Mouse (Mus musculus): Measurements from ENCODE around the gene 6430628N08Rik.

Gene 6430628N08Rik

DNA sequence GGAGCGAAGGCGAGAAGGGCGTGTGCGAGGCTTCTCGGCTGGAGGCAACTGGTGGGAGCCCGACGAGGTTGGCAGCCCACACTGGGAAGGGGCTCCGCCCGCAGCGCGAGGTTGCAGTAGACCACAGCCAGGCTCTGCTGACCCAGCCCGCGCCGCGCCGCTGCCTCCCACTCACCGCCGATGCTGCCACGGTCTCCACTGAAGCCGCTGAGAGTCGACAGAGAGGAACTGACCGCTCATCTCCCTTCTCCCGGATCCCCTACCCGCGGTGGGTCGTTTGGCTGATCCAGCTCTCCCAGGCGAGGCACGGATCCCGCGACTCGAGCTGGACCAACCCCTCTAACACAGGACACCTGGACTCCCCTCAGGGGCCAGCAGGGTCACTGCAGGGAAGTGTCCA lies at the start of gene 6430628N08Rik:
6430628N08Rik (plus strand) TSS at position 113 of the 400 bp plus-strand sequence.
- DNase-seq: no peak

DNA sequence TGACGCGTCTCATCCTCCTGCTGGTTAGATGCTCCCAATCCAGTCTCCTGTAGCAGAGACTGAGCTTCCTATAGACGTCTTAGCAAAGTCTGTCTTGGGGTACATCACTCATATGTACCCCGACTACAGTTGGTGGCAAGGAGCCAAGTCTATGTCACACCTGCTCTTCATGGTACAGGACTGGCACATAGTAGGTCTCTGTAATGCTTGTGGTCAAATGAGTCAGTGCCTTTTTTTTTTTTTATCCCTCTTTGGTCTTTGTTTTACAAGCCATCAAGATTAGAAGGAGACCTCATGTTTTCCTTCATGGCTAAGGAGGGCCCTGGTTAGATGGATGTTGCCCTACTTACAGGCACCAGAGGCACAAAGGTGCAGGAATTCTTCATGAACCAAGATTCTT lies 49.6 kb upstream of the 6430628N08Rik start:
- DNase-seq: no peak

DNA sequence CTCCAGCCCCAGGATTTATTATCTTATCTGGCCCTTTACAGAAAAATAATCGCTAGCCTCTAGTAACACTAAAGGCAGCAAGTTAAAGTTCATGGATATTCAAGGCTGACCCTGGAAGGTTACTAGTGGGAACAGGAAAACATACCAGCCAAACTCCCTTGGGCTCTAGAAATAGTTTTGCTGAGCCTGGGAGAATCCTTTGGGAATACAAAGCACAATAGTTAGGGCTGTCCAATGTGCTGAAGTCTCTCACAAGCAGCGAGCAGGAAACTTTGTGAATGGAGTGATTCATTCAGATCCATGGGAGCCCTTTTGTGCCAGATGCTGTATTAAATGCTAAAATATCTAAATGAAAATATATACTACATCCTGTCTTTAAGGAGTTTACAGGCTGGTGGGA lies 43.8 kb upstream of the 6430628N08Rik start:
- DNase-seq: no peak

DNA sequence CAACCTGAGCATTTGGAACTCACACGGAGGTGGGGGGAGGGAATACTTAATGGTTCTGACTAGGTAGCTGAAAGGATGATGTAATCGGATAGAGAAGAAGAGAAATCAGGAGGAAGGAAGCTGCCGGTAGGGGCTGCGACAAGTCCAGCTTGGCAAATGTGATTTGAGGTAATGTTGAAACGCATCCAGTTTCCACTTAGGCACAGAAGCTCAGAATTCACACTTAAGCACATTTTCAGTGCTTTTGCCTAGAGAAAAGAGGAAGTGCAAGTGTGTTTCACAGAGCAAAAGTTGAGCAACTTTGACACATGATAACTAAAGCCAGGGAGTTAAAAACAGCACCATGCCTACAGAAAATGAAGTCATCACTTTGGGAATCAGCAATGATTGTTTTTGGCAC lies 43.1 kb upstream of the 6430628N08Rik start:
- peak; percentile 34 to 44 for DNase-seq

DNA sequence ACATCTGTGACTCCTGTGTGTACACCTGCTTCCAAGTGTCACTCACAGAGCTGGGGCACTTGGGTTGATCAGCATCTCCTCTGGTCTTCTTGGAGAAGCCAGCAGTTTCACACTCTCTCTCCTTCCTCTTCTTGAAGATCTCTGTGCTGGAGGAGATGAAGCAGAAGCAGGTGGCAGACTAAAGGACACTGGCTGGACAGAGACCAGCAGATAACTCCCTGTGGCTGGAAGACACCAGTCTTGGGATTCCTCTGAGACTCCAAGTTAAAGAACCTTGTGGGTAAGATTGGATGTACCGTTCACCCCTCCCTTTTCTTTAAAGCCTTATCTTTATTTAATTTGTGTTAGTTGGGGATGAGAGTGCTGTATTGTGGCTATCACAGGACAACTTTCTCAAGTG lies 42.4 kb upstream of the 6430628N08Rik start:
- no peak for DNase-seq

DNA sequence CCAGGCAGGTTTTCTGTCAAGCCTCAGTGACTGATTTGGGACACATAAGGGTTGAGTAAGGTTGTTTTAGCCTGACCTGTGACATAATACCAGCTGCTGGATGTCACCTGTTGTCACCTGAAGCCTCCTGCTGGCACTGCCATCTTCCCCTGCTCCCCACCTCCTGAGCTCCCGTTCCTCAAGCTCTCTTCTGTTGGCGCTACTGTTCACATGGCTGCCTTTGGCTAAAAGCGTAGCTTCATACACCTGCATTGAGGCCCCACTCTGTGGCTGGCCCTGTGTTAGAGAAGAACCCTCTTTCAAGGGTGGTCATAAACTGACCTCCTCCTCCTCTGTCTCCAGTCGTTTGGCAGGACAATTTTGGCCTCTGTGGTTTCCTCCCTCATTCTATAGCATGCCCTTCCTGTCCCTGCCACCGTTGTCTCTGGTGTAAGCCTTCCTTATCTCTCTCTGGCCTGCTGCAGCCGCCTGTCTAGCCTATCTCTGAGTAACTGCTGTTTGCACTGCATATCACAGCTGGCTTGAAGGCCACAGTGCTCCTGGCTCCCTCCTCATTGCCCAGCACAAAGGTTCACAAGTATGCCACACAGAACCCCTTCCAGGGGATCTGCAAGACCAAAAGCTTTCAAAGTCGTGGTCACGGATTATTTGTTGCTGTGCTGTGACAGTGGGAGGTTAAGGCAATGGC lies 41.3 kb upstream of the 6430628N08Rik start:
- no peak for DNase-seq

DNA sequence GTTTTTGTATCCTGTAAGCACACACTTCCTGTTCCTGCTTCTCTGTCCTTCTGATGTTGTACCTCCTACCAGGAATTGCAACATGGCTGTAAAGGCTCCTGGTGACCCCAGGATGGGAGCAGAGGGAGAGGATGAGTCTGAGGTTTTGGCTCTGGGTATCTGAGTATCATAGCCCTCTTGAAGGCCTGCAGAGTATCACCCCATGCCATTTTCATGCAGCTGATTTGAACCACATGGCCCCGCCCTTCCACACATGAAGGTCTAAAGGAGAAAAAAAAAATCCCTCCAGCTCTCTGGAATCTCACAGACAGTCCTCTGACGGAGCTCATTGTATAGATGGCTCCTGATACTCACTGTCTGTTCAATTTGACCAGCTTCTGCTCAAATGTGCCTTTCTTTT lies 40.4 kb upstream of the 6430628N08Rik start:
- DNase-seq: peak in 1 of 2 experiments; percentile 26

DNA sequence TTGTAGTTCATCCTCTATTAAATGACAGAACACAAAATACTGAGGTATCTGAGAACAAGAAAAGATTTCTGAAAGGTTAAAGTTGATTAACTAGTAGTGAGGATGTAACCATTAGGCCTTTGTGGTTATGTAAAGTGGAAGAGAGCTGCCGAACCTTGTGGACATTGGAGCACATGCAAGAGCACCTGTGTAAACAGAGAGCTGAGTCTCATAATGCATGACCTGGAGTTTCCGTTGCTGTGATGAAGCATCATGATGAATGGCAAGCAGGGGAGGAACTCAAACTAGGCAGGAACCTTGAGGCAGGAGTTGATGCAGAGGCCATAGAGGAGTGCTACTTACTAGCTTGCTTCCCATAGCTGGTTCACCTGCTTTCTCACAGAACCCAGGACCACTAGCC lies 39.8 kb upstream of the 6430628N08Rik start:
- peak in 1 of 2 experiments; percentile 14 for DNase-seq

DNA sequence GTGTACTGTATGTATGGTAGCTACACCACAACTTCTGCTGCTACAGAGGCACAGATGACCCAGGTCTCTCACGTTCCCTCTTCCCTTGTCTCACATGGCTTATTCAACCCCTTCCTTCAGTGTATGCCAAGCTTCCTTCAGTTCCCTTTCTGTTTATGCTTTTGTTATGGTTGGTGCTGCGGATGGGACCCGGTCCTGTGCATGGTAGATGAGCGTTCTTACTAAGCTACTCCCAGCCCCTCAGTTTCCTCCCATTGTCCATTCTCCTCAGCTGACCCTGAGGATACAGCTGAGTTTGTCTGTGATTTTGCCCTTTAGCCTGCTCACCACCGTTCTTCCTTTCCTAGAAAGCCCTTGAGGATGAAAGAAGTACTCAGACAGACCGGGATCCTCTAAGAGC lies 38.9 kb upstream of the 6430628N08Rik start:
- peak in 1 of 2 experiments; percentile 46 for DNase-seq

DNA sequence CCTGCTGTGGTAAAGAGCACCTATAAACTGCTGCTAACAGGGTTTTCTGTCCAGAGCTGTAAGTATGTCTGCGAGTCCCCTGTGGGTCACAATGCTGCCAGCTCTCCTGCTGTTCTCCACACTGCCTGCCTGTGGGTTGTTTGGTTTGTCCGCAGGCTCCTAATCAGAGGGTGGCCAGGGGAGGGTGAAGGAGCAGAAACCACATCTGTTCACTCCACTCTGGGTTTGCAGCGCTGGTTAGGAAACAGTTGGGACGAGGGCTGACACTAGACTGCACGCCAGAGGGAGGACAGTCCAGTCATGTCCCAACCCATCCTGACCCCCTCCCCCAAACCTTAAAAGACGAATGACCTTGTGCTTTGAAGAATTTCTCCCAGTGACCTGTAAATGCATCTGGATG lies 35.4 kb upstream of the 6430628N08Rik start:
- DNase-seq: no peak

DNA sequence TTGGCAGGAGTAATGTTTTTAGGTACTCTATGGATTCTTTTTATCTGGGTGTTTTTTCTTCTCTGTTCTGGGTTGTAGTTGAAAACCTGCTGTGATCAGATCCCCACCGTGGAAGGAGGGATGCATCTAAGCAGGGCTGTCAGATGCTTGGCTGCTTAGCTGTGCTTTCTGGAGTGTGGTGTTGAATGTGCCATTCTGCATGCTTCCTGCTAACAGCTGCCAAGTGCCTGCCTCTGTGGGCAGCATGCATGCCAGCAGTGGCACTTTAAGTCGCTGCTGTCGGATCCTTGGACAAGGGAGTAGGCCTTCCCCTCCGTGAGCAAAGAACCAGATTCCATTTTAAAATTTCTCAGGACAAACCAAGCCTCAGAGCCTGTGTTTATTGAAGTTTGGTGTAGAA lies 34.9 kb upstream of the 6430628N08Rik start:
- DNase-seq: no peak

DNA sequence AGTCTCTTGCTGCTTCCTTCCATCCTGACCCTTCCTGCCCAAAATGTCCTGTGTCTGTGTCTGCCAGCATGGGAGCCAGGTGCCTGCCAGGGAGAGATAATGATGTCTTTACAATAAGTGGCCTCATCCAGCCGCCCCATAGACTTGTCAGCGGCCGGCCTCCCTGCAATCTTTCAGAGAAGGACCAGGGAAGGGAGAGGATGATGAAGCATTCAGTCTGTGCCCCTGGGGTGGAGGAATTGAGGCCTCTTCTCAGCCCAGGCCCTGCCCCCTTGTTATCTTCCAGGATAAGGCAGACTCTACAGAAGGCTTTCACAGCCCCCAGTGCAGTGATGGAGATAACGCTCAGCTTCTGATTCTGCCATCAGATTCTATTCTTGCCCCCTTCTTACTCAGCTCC lies 34.2 kb upstream of the 6430628N08Rik start:
- DNase-seq: no peak

DNA sequence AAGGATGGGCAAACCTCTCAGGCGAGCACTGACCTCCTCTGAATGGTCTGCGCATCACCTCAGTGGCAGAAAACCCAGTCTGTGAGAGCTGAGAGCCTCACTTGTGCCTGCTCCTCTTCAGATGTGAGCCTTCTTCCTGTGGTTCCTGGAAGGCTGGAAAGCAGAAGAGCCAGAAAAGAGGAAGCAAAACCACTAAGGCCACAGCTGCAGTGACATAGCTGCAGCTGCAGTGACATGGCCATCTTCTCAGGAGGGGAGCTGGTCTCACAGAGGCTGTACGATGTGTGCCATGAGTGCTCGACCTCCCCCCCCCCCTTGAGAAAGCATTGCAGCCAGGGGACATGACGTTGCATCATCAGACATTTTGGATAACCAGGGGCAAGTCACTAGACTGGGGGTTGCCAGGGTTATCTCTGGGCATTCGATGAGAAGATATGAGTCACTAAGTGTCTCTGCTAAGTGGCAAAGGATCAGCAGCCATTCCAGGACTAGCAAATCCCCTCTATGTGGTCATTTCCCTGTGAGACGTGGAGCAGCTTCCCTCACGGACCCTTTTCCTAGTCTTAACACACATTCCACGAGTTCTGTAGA lies 33.1 kb upstream of the 6430628N08Rik start:
- peak; percentile 17 to 30 for DNase-seq

DNA sequence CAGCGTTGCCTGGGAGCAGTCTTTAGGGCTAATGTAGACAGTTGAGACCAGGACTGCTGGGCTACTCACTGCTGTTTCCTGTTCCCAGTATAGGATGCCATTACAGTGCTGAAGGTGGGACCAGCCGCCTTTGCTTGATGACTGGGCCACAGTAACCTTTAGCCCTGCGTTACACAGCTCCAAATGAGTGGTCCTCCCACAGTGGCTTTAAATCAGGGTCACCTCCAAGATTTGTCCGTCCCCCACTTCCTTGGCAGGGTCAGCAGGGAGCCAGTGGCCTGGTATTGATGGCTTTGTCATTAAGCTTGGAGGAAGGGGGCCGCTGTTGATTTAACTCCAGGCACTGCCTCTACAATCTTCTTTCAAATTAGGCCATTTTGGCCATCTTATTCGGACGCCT lies 27.1 kb upstream of the 6430628N08Rik start:
- no peak for DNase-seq

DNA sequence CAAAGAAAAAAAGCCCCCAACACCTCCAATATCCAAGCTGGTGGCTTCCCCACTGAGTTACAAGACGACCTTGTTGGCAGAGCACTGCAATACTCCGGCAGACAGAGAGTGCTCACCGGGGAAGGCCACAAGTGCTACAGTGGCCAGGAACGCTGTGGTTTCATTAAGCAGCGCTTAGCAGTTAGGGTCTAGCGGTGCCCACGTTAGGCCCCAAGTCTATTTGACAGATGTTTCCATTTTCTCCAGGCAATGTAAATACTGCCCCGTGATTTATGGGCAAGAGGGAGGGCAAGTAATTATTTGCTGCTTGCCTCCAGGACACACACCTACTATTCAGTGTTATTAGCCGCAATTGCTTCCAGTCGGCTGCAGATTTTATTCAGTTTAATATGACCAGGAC lies 26.6 kb upstream of the 6430628N08Rik start:
- DNase-seq: no peak

DNA sequence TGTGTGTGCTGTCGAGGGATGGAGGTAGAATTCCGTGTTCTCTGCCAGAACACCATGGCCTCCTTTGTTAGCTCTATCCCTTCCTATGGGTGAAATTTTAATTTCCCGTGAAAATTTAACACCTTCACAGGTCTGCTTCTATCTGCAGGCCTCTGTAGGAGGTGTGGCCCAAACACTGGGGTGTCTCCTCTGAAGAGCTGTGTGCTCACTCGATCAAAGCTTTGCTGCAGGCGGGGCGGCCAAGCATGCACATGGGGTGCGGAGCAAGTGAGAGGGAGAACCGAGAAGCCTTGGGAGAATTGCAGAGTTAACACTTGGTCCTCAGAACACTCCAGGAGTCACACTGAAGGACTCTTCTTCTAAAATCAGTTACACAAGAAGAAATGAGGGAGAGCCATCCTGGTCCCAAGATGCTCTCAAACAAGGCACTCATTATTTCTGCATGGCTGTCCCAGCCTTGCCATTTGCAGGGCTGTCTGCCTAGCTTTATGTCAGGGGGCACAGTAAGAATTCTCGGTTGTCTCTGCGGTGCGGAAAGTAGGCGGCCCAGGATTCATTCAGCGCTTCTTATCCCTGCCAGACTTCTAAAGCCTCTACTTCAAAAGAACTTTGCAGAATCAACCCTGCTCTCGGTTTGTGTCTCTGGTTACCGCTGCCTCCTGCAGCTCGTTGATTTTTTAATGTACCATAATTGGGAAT lies 20.8 kb upstream of the 6430628N08Rik start:
- DNase-seq: no peak

DNA sequence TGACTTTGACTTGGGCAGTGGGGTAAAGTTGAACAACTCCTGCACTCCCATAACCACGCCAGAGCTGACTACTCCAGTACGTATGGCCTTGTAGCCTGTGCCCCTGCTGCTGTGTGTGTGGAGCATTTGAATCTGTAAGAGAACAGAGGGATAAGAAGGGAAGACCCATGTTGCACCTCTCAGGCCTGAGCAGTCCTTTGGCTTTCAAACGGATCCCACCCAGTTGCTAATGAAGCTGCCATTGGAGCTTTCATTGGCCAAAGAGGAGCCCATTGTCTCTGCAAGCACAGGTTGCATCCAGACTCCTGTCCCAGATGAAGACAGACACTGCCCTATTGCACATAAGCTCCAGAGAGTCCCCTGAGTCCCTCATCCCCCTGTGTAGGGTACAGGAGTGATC lies 17.2 kb upstream of the 6430628N08Rik start:
- DNase-seq: no peak

DNA sequence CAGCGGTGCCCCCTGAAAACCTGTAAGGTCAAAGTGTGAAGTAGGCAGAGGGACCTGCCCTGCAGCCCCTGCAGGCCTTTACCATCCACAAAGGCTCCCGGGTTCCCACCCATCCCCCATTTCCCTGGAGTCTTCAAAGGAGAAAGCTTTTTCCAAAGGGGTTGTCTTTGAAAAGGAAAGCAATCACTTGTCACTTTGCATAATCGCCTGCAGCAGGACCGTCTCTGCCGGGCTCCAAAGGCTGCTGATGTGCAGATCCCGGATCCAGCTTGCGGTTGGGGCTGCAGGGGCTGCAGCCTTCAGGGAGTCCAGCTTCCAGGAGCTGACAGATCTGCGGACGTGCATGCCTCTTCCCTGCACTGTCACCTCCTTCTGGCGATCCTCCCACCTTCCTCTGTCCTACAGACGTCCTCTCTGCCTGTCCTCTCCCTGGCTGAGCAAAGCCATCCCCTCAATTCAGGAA lies 12.2 kb upstream of the 6430628N08Rik start:
- DNase-seq: no peak

DNA sequence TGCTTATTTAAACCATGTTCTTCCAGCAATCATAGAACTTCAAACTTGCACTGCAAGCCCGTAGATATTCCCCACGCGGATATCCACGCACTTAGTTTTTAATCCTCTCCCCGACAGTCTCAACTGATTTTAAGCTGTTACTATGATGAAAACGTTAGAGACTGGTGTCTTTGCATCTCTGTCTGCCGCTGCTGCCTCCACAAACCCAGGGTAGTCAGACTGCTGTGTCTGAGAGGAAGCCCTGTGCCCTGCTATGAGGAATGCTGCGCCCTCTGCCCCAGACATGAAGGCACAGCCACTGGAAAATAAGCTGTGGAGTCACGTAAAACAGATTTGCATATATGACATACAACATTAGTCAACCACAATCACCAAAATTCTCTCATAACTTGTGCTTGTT lies 11.6 kb upstream of the 6430628N08Rik start:
- no peak for DNase-seq

DNA sequence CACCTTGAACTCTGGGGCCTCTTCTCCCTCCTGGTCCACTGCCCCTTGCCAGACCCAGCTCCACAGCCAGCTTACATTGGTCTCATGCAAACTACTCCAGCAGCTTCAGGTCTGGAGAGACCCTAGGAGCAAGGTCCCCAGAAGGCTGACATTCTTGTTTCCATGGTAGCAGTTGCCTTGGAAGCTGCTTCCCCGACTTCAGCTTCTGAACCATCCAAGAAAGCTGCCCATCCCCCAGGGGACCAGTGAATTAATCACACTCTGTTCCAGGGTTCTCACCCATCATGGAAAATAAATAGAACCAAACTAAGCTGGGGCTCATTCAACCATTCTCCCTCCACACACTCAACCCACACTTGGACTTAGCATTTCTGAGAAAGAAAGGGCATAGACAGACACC lies 9.3 kb upstream of the 6430628N08Rik start:
- no peak for DNase-seq

DNA sequence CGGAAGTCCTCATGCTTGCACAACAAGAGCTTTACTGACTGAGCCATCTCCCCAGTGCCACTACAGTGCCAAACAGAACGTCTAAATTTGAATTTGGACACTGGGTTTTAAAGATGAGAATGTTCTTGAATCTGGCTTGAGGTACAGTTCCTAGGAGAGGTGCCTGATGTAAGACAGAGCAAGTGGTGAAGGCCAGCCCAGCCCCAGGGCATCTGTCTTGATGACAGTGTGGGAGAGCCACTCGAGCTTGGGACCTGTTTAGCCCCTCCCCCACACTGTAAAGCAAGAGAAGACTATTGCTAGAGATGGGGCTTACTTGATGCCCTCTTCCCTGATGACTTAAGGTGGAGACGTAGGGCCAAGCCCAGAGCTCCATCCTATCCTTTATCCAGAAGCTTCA lies 8.3 kb upstream of the 6430628N08Rik start:
- DNase-seq: no peak

DNA sequence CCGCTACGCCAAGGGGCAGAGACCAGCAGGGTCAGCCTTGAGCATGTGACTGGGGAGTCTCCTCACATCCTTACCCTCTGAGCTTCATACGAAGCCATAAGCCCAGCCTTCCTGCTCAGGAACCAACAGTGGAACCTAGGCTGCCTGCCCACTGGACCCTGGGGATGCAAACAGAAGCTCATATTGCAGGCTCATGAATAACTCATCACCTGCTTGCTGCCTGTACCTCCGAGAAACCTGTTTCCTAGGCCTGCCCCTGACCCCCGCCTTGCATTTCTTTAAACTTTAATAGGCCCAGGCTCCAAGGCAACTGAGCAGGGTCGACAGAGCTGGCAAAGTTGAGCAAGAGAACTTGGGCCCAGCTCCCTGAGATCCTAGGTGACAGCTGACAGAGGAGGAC lies 6.4 kb upstream of the 6430628N08Rik start, which contains the start of gene Kncn:
Kncn (plus strand) TSS at position 379 of the 400 bp plus-strand sequence.
- no peak for DNase-seq

DNA sequence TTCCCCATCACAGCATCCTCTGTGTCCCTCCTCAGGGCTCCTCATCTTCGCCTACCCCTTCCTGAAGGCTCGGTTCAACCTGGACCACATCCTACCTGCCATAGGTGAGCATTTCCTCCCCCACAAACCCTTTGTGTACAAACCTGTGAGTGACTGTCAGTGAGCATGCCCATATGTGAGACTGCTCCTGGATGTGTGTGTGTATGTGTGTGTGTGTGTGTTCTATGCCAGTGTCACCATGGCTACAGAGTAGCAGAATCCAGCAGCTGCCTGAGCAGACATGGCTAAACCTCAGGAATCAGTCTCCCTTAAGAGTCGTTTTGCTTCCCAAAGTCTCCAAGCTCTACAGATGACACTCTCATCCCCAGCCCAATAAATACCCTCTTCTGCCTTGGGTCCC lies 4.6 kb upstream of the 6430628N08Rik start:
- DNase-seq: no peak

DNA sequence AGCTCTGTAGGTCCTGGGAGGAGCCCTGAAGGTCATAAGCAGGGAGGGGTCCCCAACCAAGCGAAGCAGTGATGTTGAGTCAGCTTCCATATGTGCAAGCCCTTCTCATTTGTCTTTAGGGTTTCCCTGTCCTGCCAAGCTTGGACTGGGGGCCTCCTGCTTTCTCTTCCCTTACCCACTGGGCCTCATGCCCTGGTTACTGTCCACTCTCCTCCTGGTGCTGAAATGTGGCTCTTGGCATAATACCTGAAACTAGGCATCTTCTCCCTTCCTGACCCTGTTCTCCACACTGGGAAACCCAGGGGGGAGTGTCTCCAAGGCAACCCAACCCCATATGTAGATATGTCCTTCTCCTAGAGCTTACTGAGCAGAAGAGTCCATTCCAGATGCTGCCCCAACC lies 3.6 kb upstream of the 6430628N08Rik start:
- no peak for DNase-seq

All from lung, adult 18-20 months (tissue).